21 mouse cellular contexts compared by ENCODE assay signal in genomic region chr6:37241434-37241833, GRCm38 (mm10). TPM values are rescaled to one million over a fixed set of nuclear protein-coding genes. Genes with fewer than 3 reads are reported as not detected.
DNase-seq lines count a peak whose midpoint lies in the region; ATAC-seq and TF ChIP-seq lines count a peak whose summit lies in the region.
"Had no signal": no experiment of that assay in that cellular context is flagged by ENCODE, and none has a peak within 500 bp of the region (broad histone marks: within the 10 kb centered on the region; RNA-seq: fewer than 3 reads in every experiment).

No protein-coding gene starts in this region.

- no peaks in the 10 kb centered on the region for H3K9me3 ChIP-seq in forebrain, postnatal 0 days (ENCODE audit: low read length)
- H3K9me3 ChIP-seq in forebrain, embryonic 11.5 days (ENCODE audit: control insufficient read depth, low read length), result no peaks in the 10 kb centered on the region
- H3K9me3 ChIP-seq in midbrain, embryonic 13.5 days, result no peaks in the 10 kb centered on the region
- H3K9me3 ChIP-seq: embryonic facial prominence, embryonic 13.5 days; heart, embryonic 12.5 days; hindbrain, embryonic 10.5 days; hindbrain, embryonic 15.5 days had no signal

- no peaks in the 10 kb centered on the region for H3K27me3 ChIP-seq in forebrain, postnatal 0 days (ENCODE audit: insufficient read depth, low read length)
- H3K27me3 ChIP-seq in forebrain, embryonic 11.5 days (ENCODE audit: control insufficient read depth, insufficient read depth, low read length), result no peaks in the 10 kb centered on the region
- H3K27me3 ChIP-seq in midbrain, embryonic 13.5 days, result no peaks in the 10 kb centered on the region
- H3K27me3 ChIP-seq: embryonic facial prominence, embryonic 13.5 days; heart, embryonic 12.5 days; hindbrain, embryonic 15.5 days had no signal

- WGBS in forebrain, postnatal 0 days, result 67% methylated on average over 4 of the region's 4 CpGs
- WGBS in forebrain, embryonic 11.5 days, result 93% methylated on average over 4 of the region's 4 CpGs
- 55% methylated on average over 4 of the region's 4 CpGs for WGBS in olfactory bulb, adult 2 months
- WGBS in midbrain, embryonic 13.5 days, result 89% methylated on average over 4 of the region's 4 CpGs

- peaks cover 18% of the 10 kb centered on the region for H3K4me1 ChIP-seq in forebrain, postnatal 0 days (ENCODE audit: insufficient read depth)
- no peaks in the 10 kb centered on the region for H3K4me1 ChIP-seq in forebrain, embryonic 11.5 days (replicated peaks; ENCODE audit: control insufficient read depth, insufficient read depth, low read length)
- H3K4me1 ChIP-seq in olfactory bulb, adult 2 months (ENCODE audit: control insufficient read depth, insufficient read depth, low read length), result peaks cover 21% of the 10 kb centered on the region
- peaks cover 26% of the 10 kb centered on the region for H3K4me1 ChIP-seq in midbrain, embryonic 13.5 days (replicated peaks)

- H3K36me3 ChIP-seq in forebrain, postnatal 0 days (ENCODE audit: insufficient read depth), result no peaks in the 10 kb centered on the region
- H3K36me3 ChIP-seq in forebrain, embryonic 11.5 days (ENCODE audit: control insufficient read depth, insufficient read depth, low read length), result no peaks in the 10 kb centered on the region
- H3K36me3 ChIP-seq in midbrain, embryonic 13.5 days, result no peaks in the 10 kb centered on the region
- H3K36me3 ChIP-seq: embryonic facial prominence, embryonic 13.5 days; heart, embryonic 12.5 days; hindbrain, embryonic 10.5 days; hindbrain, embryonic 15.5 days had no signal

- H3K9ac ChIP-seq in forebrain, postnatal 0 days, result no peak overlapping the region
- H3K9ac ChIP-seq in forebrain, embryonic 11.5 days (ENCODE audit: low read length), result no peak overlapping the region
- no peak overlapping the region for H3K9ac ChIP-seq in midbrain, embryonic 13.5 days (replicated peaks)
- H3K9ac ChIP-seq: embryonic facial prominence, embryonic 13.5 days; heart, embryonic 12.5 days; hindbrain, embryonic 15.5 days had no signal

- TF ChIP-seq CTCF in forebrain, postnatal 0 days (IDR thresholded peaks at IDR 0.05; ENCODE audit: low read depth), result no peak
- no peak for TF ChIP-seq CTCF in layer of hippocampus, adult 2 months (conservative IDR thresholded peaks at IDR 0.05)
- no peak for TF ChIP-seq CTCF in brain, embryonic 14.5 days (IDR thresholded peaks at IDR 0.05; ENCODE audit: borderline replicate concordance, extremely low read depth, insufficient read depth, insufficient read length)
- no peak for TF ChIP-seq CTCF in olfactory bulb, adult 2 months (IDR thresholded peaks at IDR 0.05; ENCODE audit: insufficient read depth, low read depth, low read length)

- H3K4me2 ChIP-seq in forebrain, postnatal 0 days (ENCODE audit: low read depth), result no peak overlapping the region
- H3K4me2 ChIP-seq in forebrain, embryonic 11.5 days (ENCODE audit: low read depth, low read length, severe bottlenecking), result no peak overlapping the region
- no peak overlapping the region for H3K4me2 ChIP-seq in midbrain, embryonic 13.5 days (replicated peaks)
- H3K4me2 ChIP-seq: embryonic facial prominence, embryonic 13.5 days; heart, embryonic 12.5 days; hindbrain, embryonic 15.5 days had no signal

- no peak for TF ChIP-seq POLR2A in brain, embryonic 14.5 days (IDR thresholded peaks at IDR 0.05; ENCODE audit: borderline replicate concordance, extremely low read depth, insufficient read depth, insufficient read length, poor library complexity, severe bottlenecking)
- no peak for TF ChIP-seq POLR2A in olfactory bulb, adult 2 months (IDR thresholded peaks at IDR 0.05; ENCODE audit: insufficient read depth, low read depth, low read length)

- no peak overlapping the region for H3K4me3 ChIP-seq in forebrain, postnatal 0 days (ENCODE audit: low read depth, low read length)
- H3K4me3 ChIP-seq in forebrain, embryonic 11.5 days (ENCODE audit: low read depth, low read length), result no peak overlapping the region
- H3K4me3 ChIP-seq in layer of hippocampus, adult 2 months, result no peak overlapping the region
- H3K4me3 ChIP-seq in olfactory bulb, adult 2 months (ENCODE audit: insufficient read depth, low read depth, low read length), result no peak overlapping the region
- no peak overlapping the region for H3K4me3 ChIP-seq in midbrain, embryonic 13.5 days (replicated peaks)
- H3K4me3 ChIP-seq: embryonic facial prominence, embryonic 13.5 days; gastrocnemius, adult 2 months; heart, embryonic 12.5 days; hindbrain, embryonic 10.5 days; hindbrain, embryonic 15.5 days had no signal

- DNase-seq in forebrain, postnatal 0 days, result peak; percentile 63
- no peak for DNase-seq in forebrain, embryonic 11.5 days (ENCODE audit: low spot score)
- peak; percentile 46 for DNase-seq in layer of hippocampus, adult 2 months (ENCODE audit: low spot score in 2 of 2)
- DNase-seq in layer of hippocampus, postnatal 25 days (ENCODE audit: extremely low spot score in 1 of 2, low spot score in 1 of 2), result no peak
- DNase-seq in brain, embryonic 14.5 days (ENCODE audit: low read depth), result peak; percentile 39
- DNase-seq: adrenal gland, adult 2 months; adrenal gland, postnatal 25 days; cerebellum, adult 11 months; cerebellum, adult 9-10 months; cerebellum, postnatal 25 days; gastrocnemius, adult 2 months; gastrocnemius, postnatal 25 days had no signal

- peak overlapping the region; percentile 72 for H3K27ac ChIP-seq in forebrain, postnatal 0 days (ENCODE audit: low read depth, low read length)
- H3K27ac ChIP-seq in forebrain, embryonic 11.5 days (ENCODE audit: low read depth, low read length), result no peak overlapping the region
- H3K27ac ChIP-seq in layer of hippocampus, adult 2 months, result peak overlapping the region; percentile 84
- peak overlapping the region; percentile 16; the same call in 1 of the 2 replicates for H3K27ac ChIP-seq in olfactory bulb, adult 2 months (ENCODE audit: insufficient read depth, low read depth, low read length)
- H3K27ac ChIP-seq in midbrain, embryonic 13.5 days, result no peak overlapping the region
- H3K27ac ChIP-seq: embryonic facial prominence, embryonic 13.5 days; gastrocnemius, adult 2 months; hindbrain, embryonic 10.5 days; hindbrain, embryonic 15.5 days had no signal

- peak; percentile 40 for ATAC-seq in forebrain, postnatal 0 days
- ATAC-seq in forebrain, embryonic 11.5 days (replicated peaks; ENCODE audit: low FRiP score), result no peak
- no peak for ATAC-seq in midbrain, embryonic 13.5 days
- ATAC-seq: inflammation-experienced regulatory T-cells, adult 6 months; intestine, postnatal 0 days had no signal

RNA-seq across cellular contexts. Expression of gene Dgki, which starts 58.5 kb away (rescaled TPM):
- total RNA-seq in forebrain, postnatal 0 days (2014; rRNA removed), result 30.2 and 34.0 TPM in 2 replicates
- 3.3 and 5.5 TPM in 2 replicates for polyA plus RNA-seq in forebrain, postnatal 0 days (2015; fragmentation: Nextera tagmentation; extraction: Ambion mirVana)
- polyA plus RNA-seq in forebrain, embryonic 11.5 days (2014; fragmentation: Nextera tagmentation; extraction: Ambion mirVana), result 2.8 TPM in 2 replicates
- total RNA-seq in layer of hippocampus, adult 2 months (2021), result 10 to 100 TPM; 88.6 to 89.5 TPM
- total RNA-seq in layer of hippocampus, postnatal 25 days (2021), result 10 to 100 TPM; 71.2 to 81.8 TPM
- polyA plus RNA-seq in brain, embryonic 14.5 days (2012; rRNA removed), result 4.5 and 6.5 TPM in 2 replicates
- polyA plus RNA-seq in olfactory bulb, adult 2 months (2012; ENCODE audit: insufficient read depth, insufficient read length, low replicate concordance, missing spikeins), result not detected in 2 replicates
- polyA plus RNA-seq in midbrain, embryonic 13.5 days (2015; fragmentation: Nextera tagmentation; extraction: Ambion mirVana), result 4.8 and 6.4 TPM in 2 replicates
- total RNA-seq: granulocyte monocyte progenitor cell, adult 5-6 weeks had no signal

Comparison
In these comparisons a context has a peak if more than half of its experiments do, and no peak if none do; other contexts are left out.
1. DNase-seq: peak in forebrain, postnatal 0 days (single experiment), layer of hippocampus, adult 2 months (2 of 2) and brain, embryonic 14.5 days (single experiment); none in forebrain, embryonic 11.5 days (single experiment) and layer of hippocampus, postnatal 25 days (0 of 2).
2. H3K27ac ChIP-seq: peak in forebrain, postnatal 0 days (single experiment), layer of hippocampus, adult 2 months (single experiment) and olfactory bulb, adult 2 months (single experiment); none in forebrain, embryonic 11.5 days (single experiment) and midbrain, embryonic 13.5 days (single experiment).